ENCODE assay signal across 8 mouse cellular contexts in the genomic region with DNA sequence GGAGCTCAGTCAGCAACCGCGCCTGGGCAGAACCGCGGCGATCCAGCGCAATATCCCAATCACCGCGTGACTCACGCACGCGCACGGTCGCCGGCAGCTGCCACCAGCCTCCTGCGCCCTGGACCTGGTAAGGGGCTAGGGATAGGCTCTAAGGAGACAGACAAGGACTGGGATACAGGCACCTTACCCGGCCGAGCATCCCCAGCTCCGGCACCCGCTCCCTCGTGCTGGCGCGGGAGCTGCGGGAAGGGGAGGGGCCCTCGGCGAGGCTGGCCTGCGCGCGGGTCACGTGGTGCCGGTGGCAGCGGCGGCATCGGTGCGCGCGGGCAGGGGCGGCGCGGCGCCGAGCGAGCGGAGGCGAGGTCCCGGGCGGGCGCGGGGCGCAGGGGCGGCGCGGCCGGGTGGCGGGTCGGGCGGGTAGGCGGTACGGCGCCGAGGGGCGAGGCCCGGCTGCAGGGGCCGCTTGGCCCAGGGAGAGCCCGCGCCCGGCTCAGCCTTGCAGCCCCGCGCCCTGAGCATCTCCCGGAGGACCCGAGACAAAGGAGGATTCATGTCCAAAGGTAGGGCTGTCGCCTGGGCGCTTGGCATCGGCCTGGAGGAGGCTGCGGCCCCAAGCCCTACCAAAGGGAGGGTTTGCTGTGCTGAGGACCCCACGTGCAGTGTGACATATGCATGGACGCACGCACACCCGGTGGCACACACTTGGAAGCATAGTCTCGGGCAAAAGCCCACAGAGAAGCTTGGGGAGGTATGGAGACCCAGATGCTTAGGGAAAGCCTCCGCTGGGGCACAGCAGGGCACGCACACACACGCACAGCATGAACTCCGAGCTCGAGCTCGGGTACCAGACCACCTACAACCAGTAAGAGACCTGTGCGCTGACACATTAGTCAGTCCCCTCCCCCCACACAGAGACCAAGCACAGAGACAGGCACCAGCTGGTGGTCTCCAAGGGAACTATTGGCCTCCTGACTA. TPM values are rescaled to one million over a fixed set of nuclear protein-coding genes. Genes with fewer than 3 reads are reported as not detected.
DNase-seq lines count a peak whose midpoint lies in the region; ATAC-seq and TF ChIP-seq lines count a peak whose summit lies in the region.

No protein-coding gene starts in this region.

- H3K9ac ChIP-seq in liver, adult 2 months (ENCODE audit: low read depth, low read length), result no peak overlapping the region
- peak overlapping the region; percentile 92 for H3K9ac ChIP-seq in forebrain, embryonic 11.5 days (ENCODE audit: low read length)
- H3K9ac ChIP-seq in kidney, postnatal 0 days (ENCODE audit: low read depth, low read length), result peak overlapping the region; percentile 49
- no peak overlapping the region for H3K9ac ChIP-seq in liver, embryonic 15.5 days

- peaks cover 3% of the 10 kb centered on the region; the same call in 1 of the 2 replicates for H3K4me1 ChIP-seq in liver, adult 2 months (ENCODE audit: control insufficient read depth, insufficient read depth, low read length)
- H3K4me1 ChIP-seq in forebrain, embryonic 11.5 days (replicated peaks; ENCODE audit: control insufficient read depth, insufficient read depth, low read length), result peaks cover 8% of the 10 kb centered on the region; the same call in 1 of the 2 replicates
- peaks cover 4% of the 10 kb centered on the region; the same call in 1 of the 2 replicates for H3K4me1 ChIP-seq in kidney, postnatal 0 days (replicated peaks; ENCODE audit: insufficient read depth, low read length)
- peaks cover 18% of the 10 kb centered on the region for H3K4me1 ChIP-seq in liver, embryonic 15.5 days (replicated peaks)

- no peak overlapping the region for H3K27ac ChIP-seq in liver, adult 2 months (replicated peaks; ENCODE audit: insufficient read depth, low read depth, low read length)
- H3K27ac ChIP-seq in forebrain, embryonic 11.5 days (ENCODE audit: low read depth, low read length), result peak overlapping the region; percentile 88
- H3K27ac ChIP-seq in kidney, postnatal 0 days, result no peak overlapping the region
- H3K27ac ChIP-seq in liver, embryonic 15.5 days (replicated peaks), result no peak overlapping the region

- no peak for DNase-seq in liver, adult 2 months (ENCODE audit: extremely low read depth, low read depth, low spot score)
- DNase-seq in liver, result no peak
- peak; percentile 91 for DNase-seq in brain, embryonic 14.5 days (ENCODE audit: low read depth)
- DNase-seq in forebrain, embryonic 11.5 days (ENCODE audit: low spot score), result peak; percentile 86
- no peak for DNase-seq in kidney, postnatal 0 days (ENCODE audit: low spot score)
- DNase-seq in right cerebral cortex, postnatal 4 days, result peak; percentile 82
- no peak for DNase-seq in yolk sac, embryonic 10.5 days (ENCODE audit: low spot score)

- peak; percentile 75 for ATAC-seq in forebrain, embryonic 11.5 days (replicated peaks; ENCODE audit: low FRiP score)
- ATAC-seq in kidney, postnatal 0 days (replicated peaks; ENCODE audit: low FRiP score, low read depth), result peak; percentile 45; the same call in 1 of the 2 replicates
- no peak for ATAC-seq in liver, embryonic 15.5 days (ENCODE audit: insufficient read depth)

- peak overlapping the region; percentile 93 for H3K4me2 ChIP-seq in forebrain, embryonic 11.5 days (ENCODE audit: low read depth, low read length, severe bottlenecking)
- peak overlapping the region; percentile 91 for H3K4me2 ChIP-seq in kidney, postnatal 0 days (ENCODE audit: low read length)
- H3K4me2 ChIP-seq in liver, embryonic 15.5 days, result peak overlapping the region; percentile 65

- no peak for TF ChIP-seq CTCF in liver, adult 2 months (IDR thresholded peaks at IDR 0.05; ENCODE audit: low read depth, low read length)
- no peak for TF ChIP-seq CTCF in brain, embryonic 14.5 days (IDR thresholded peaks at IDR 0.05; ENCODE audit: borderline replicate concordance, extremely low read depth, insufficient read depth, insufficient read length)
- TF ChIP-seq CTCF in kidney, postnatal 0 days (IDR thresholded peaks at IDR 0.05; ENCODE audit: low read depth), result no peak

- H3K79me2 ChIP-seq in liver, adult 2 months (ENCODE audit: control insufficient read depth, insufficient read depth, low read length), result no peaks in the 10 kb centered on the region

- H3K9me3 ChIP-seq in forebrain, embryonic 11.5 days (ENCODE audit: control insufficient read depth, low read length), result no peaks in the 10 kb centered on the region
- no peaks in the 10 kb centered on the region for H3K9me3 ChIP-seq in kidney, postnatal 0 days (replicated peaks; ENCODE audit: low read length)
- no peaks in the 10 kb centered on the region for H3K9me3 ChIP-seq in liver, embryonic 15.5 days (replicated peaks)

- WGBS in liver, adult 2 months, result 2% methylated on average over 83 of the region's 86 CpGs
- under 1% methylated on average over 79 of the region's 86 CpGs for WGBS in forebrain, embryonic 11.5 days
- WGBS in kidney, postnatal 0 days, result 1% methylated on average over 84 of the region's 86 CpGs
- WGBS in liver, embryonic 15.5 days (ENCODE audit: insufficient replicate concordance), result 1% methylated on average over 85 of the region's 86 CpGs

- H3K36me3 ChIP-seq in liver, adult 2 months (ENCODE audit: control insufficient read depth, insufficient read depth, low read length), result no peaks in the 10 kb centered on the region
- peaks cover 5% of the 10 kb centered on the region; the same call in 1 of the 2 replicates for H3K36me3 ChIP-seq in forebrain, embryonic 11.5 days (ENCODE audit: control insufficient read depth, insufficient read depth, low read length)
- H3K36me3 ChIP-seq in kidney, postnatal 0 days (ENCODE audit: insufficient read depth, low read length), result no peaks in the 10 kb centered on the region
- H3K36me3 ChIP-seq in liver, embryonic 15.5 days (replicated peaks), result no peaks in the 10 kb centered on the region

- H3K27me3 ChIP-seq in liver, adult 2 months (ENCODE audit: control insufficient read depth, insufficient read depth, low read length), result peaks cover 9% of the 10 kb centered on the region
- H3K27me3 ChIP-seq in forebrain, embryonic 11.5 days (ENCODE audit: control insufficient read depth, insufficient read depth, low read length), result peaks cover 3% of the 10 kb centered on the region; the same call in 1 of the 2 replicates
- peaks cover 19% of the 10 kb centered on the region for H3K27me3 ChIP-seq in kidney, postnatal 0 days (ENCODE audit: insufficient read depth, low read length)
- peaks cover 73% of the 10 kb centered on the region for H3K27me3 ChIP-seq in liver, embryonic 15.5 days

- H3K4me3 ChIP-seq in liver, adult 2 months (ENCODE audit: insufficient read depth, low read depth, low read length), result peak overlapping the region; percentile 36; the same call in 1 of the 2 replicates
- H3K4me3 ChIP-seq in forebrain, embryonic 11.5 days (ENCODE audit: low read depth, low read length), result peak overlapping the region; percentile 73
- H3K4me3 ChIP-seq in kidney, postnatal 0 days (replicated peaks; ENCODE audit: low read depth, low read length), result peak overlapping the region; percentile 47
- H3K4me3 ChIP-seq in liver, embryonic 15.5 days (replicated peaks), result peak overlapping the region; percentile 39

- TF ChIP-seq POLR2A in liver, adult 2 months (IDR thresholded peaks at IDR 0.05; ENCODE audit: extremely low read depth, insufficient read depth, low read length), result no peak
- TF ChIP-seq POLR2A in brain, embryonic 14.5 days (IDR thresholded peaks at IDR 0.05; ENCODE audit: borderline replicate concordance, extremely low read depth, insufficient read depth, insufficient read length, poor library complexity, severe bottlenecking), result peak; percentile 73

RNA-seq across cellular contexts. Expression of a gene that starts 0.5 kb away (rescaled TPM):
- 0.09 and 0.13 TPM in 2 replicates for total RNA-seq in liver, adult 2 months (2014; rRNA removed)
- 0.04 and 0.16 TPM in 2 replicates for polyA plus RNA-seq in liver, adult 2 months (2012; rRNA removed)
- 426 and 484 TPM in 2 replicates for polyA plus RNA-seq in brain, embryonic 14.5 days (2012; rRNA removed)
- polyA plus RNA-seq in forebrain, embryonic 11.5 days (2014; fragmentation: Nextera tagmentation; extraction: Ambion mirVana), result 157 and 162 TPM in 2 replicates
- 4.2 and 4.8 TPM in 2 replicates for polyA plus RNA-seq in kidney, postnatal 0 days (2015; fragmentation: Nextera tagmentation; extraction: Ambion mirVana)
- polyA plus RNA-seq in liver, embryonic 15.5 days (2015; fragmentation: Nextera tagmentation; extraction: Ambion mirVana), result 0.12 and 0.16 TPM in 2 replicates

RNA-seq across cellular contexts. Expression of a gene that starts 23.0 kb away (rescaled TPM):
- total RNA-seq in liver, adult 2 months (2014; rRNA removed), result 0.18 TPM in 1 of 2 replicates, not detected in the other
- polyA plus RNA-seq in liver, adult 2 months (2012; rRNA removed), result not detected in 2 replicates
- 67.2 and 71.3 TPM in 2 replicates for polyA plus RNA-seq in brain, embryonic 14.5 days (2012; rRNA removed)
- 2.2 and 2.4 TPM in 2 replicates for polyA plus RNA-seq in forebrain, embryonic 11.5 days (2014; fragmentation: Nextera tagmentation; extraction: Ambion mirVana)
- polyA plus RNA-seq in kidney, postnatal 0 days (2015; fragmentation: Nextera tagmentation; extraction: Ambion mirVana), result not detected in 2 replicates
- polyA plus RNA-seq in liver, embryonic 15.5 days (2015; fragmentation: Nextera tagmentation; extraction: Ambion mirVana), result not detected in 2 replicates

RNA-seq across cellular contexts. Expression of a gene that starts 23.5 kb away (rescaled TPM):
- total RNA-seq in liver, adult 2 months (2014; rRNA removed), result not detected in 2 replicates
- not detected in 2 replicates for polyA plus RNA-seq in liver, adult 2 months (2012; rRNA removed)
- 0.15 and 0.19 TPM in 2 replicates for polyA plus RNA-seq in brain, embryonic 14.5 days (2012; rRNA removed)
- 0.19 TPM in 1 of 2 replicates, not detected in the other for polyA plus RNA-seq in forebrain, embryonic 11.5 days (2014; fragmentation: Nextera tagmentation; extraction: Ambion mirVana)
- 0.11 and 0.31 TPM in 2 replicates for polyA plus RNA-seq in kidney, postnatal 0 days (2015; fragmentation: Nextera tagmentation; extraction: Ambion mirVana)
- 0.06 and 0.08 TPM in 2 replicates for polyA plus RNA-seq in liver, embryonic 15.5 days (2015; fragmentation: Nextera tagmentation; extraction: Ambion mirVana)

RNA-seq across cellular contexts. Expression of a gene that starts 30.7 kb away (rescaled TPM):
- 3.0 and 3.7 TPM in 2 replicates for total RNA-seq in liver, adult 2 months (2014; rRNA removed)
- polyA plus RNA-seq in liver, adult 2 months (2012; rRNA removed), result 11.5 and 17.4 TPM in 2 replicates
- 16.5 and 26.2 TPM in 2 replicates for polyA plus RNA-seq in brain, embryonic 14.5 days (2012; rRNA removed)
- 91.6 and 100 TPM in 2 replicates for polyA plus RNA-seq in forebrain, embryonic 11.5 days (2014; fragmentation: Nextera tagmentation; extraction: Ambion mirVana)
- 45.0 and 46.4 TPM in 2 replicates for polyA plus RNA-seq in kidney, postnatal 0 days (2015; fragmentation: Nextera tagmentation; extraction: Ambion mirVana)
- polyA plus RNA-seq in liver, embryonic 15.5 days (2015; fragmentation: Nextera tagmentation; extraction: Ambion mirVana), result 32.8 and 33.7 TPM in 2 replicates

RNA-seq across cellular contexts. Expression of a gene that starts 51.0 kb away (rescaled TPM):
- total RNA-seq in liver, adult 2 months (2014; rRNA removed), result 0.28 and 0.54 TPM in 2 replicates
- 0.17 and 0.34 TPM in 2 replicates for polyA plus RNA-seq in liver, adult 2 months (2012; rRNA removed)
- polyA plus RNA-seq in brain, embryonic 14.5 days (2012; rRNA removed), result 0.26 and 0.30 TPM in 2 replicates
- 0.35 and 0.64 TPM in 2 replicates for polyA plus RNA-seq in forebrain, embryonic 11.5 days (2014; fragmentation: Nextera tagmentation; extraction: Ambion mirVana)
- 0.09 TPM in 1 of 2 replicates, not detected in the other for polyA plus RNA-seq in kidney, postnatal 0 days (2015; fragmentation: Nextera tagmentation; extraction: Ambion mirVana)
- 0.40 and 0.79 TPM in 2 replicates for polyA plus RNA-seq in liver, embryonic 15.5 days (2015; fragmentation: Nextera tagmentation; extraction: Ambion mirVana)

Comparison
In these comparisons a context has a peak if more than half of its experiments do, and no peak if none do; other contexts are left out.
1. DNase-seq: peak in brain, embryonic 14.5 days (single experiment), forebrain, embryonic 11.5 days (single experiment) and right cerebral cortex, postnatal 4 days (single experiment); none in liver, adult 2 months (single experiment), liver (single experiment), kidney, postnatal 0 days (single experiment) and yolk sac, embryonic 10.5 days (single experiment).
2. H3K9ac ChIP-seq: peak in forebrain, embryonic 11.5 days (single experiment) and kidney, postnatal 0 days (single experiment); none in liver, adult 2 months (single experiment) and liver, embryonic 15.5 days (single experiment).
3. RNA of a gene that starts 0.5 kb away (polyA plus RNA-seq): 426 to 484 TPM in brain, embryonic 14.5 days and 157 to 162 TPM in forebrain, embryonic 11.5 days; 4.2 to 4.8 TPM in kidney, postnatal 0 days, 0.12 to 0.16 TPM in liver, embryonic 15.5 days and 0.04 to 0.16 TPM in liver, adult 2 months; every median in the first group is over 10 times any median in the second.
4. RNA of a gene that starts 23.0 kb away (polyA plus RNA-seq): 67.2 to 71.3 TPM in brain, embryonic 14.5 days; 2.2 to 2.4 TPM in forebrain, embryonic 11.5 days, not detected in liver, adult 2 months, not detected in kidney, postnatal 0 days and not detected in liver, embryonic 15.5 days; every median in the first group is over 10 times any median in the second.
5. Peak in every context shown above with its lines, with median percentiles within 50 percentile points of each other: H3K4me3 ChIP-seq and H3K4me2 ChIP-seq.